Mouse (Mus musculus): ENCODE results near the gene Ncapd2. TPM values are rescaled to one million over a fixed set of nuclear protein-coding genes. Genes with fewer than 3 reads are reported as not detected.

Gene Ncapd2
- total RNA-seq, 4 experiments from 2014 or later = 7.3 to 14.0 (median 9.1) TPM

- peak; percentile 91 for DNase-seq (ENCODE audit: low spot score in 2 of 2)
Observed at GRCm38 (mm10) chr6:125215148-125215954, 23.9 kb upstream of the Ncapd2 start, which contains the start of gene Vamp1. Gene Vamp1, plus strand, starts transcription at chr6:125215551.

DNA sequence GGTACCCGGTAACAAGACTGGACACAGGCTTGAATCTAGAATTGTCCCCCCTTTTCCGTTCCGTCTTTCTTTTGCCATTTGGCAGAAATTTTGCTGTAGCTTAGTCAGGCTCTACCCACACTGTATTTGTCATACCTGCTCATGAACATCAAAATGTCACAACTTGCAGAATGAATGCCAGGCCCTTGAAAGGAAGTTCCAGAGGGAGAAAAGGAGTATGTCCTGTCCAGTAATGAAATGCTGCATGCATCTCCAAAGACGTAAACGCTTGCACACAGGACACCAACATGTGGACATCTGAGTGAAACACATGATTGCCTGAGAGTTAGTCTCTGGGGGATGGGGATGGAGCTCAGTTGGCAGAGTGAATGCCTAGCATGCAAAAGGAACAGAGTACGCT lies 22.2 kb upstream of the Ncapd2 start:
- DNase-seq (ENCODE audit: low spot score in 2 of 2) = no peak

GRCm38 (mm10) chr6:125213129-125213528 lies 21.6 kb upstream of the Ncapd2 start:
- no peak for DNase-seq (ENCODE audit: low spot score in 2 of 2)

DNA sequence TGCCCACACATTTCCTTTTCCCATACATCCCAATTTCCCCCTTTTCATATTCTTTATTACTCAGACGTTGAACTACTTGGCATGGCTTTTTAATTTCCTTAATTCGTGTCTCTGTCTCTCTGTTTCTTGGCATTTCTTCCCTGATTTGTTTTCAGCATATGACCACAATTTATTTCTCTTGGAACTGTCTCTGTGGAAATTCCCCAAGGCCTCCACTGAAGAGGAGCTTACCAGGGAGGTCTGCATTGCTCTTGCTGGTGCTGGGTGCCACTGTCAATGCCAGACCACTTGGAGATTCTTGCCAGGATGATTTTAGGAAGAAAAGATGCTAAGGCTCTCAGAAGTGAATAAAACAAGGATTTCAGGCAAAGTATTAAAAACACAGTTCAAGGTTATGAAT lies 21.1 kb upstream of the Ncapd2 start:
- DNase-seq (ENCODE audit: low spot score in 2 of 2) = no peak

GRCm38 (mm10) chr6:125210436-125210835 lies 18.9 kb upstream of the Ncapd2 start:
- DNase-seq (ENCODE audit: low spot score in 2 of 2) = no peak

DNA sequence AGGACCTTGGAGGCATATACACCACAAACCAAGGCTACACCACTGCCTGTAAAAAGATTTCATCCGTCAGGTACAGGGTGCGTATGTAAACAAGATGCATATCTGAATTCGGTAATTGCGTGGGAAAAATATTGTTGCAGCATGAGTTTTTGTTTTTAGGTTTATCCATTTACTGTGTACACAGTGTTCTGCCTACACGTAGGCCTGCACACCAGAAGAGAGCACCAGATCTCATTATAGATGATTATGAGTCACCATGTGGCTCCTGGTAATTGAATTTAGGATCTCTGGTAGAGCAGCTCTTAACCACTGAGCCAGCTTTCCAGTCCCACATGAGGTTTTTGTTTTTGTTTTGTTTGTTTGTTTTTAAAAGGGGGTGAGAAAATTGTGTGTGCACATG lies 5.7 kb upstream of the Ncapd2 start:
- no peak for DNase-seq (ENCODE audit: low spot score in 2 of 2)

- DNase-seq (ENCODE audit: low spot score in 2 of 2) = no peak
Observed at GRCm38 (mm10) chr6:125196301-125196700, 4.8 kb upstream of the Ncapd2 start.

DNA sequence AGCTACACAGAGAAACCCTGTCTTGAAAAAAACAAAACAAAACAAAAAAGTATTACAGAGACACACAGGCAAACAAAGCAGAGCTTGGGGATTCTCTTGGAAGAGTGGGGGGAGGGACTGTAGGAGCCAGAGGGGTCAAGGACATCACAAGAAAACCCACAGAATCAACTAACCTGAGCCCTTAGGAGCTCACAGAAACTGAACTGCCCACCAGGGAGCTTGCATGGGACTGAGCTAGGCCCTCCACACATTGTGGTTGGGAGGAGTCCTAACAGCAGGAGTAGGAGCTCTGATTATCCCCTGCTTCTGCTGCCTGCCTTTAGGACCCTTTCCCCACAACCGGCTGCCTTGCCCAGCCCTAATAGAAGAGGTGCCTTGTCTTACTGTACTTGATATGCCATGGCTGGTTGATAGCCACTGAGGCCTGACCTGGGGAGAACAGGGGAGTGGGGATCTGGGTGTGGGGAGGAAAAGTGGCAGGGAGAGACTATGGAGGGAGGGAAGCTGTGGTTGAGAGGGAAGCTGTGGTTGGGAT lies 4.1 kb upstream of the Ncapd2 start:
- DNase-seq (ENCODE audit: low spot score in 2 of 2) = no peak

- no peak for DNase-seq (ENCODE audit: low spot score in 2 of 2)
Observed at GRCm38 (mm10) chr6:125193390-125193789, 1.9 kb upstream of the Ncapd2 start.

DNA sequence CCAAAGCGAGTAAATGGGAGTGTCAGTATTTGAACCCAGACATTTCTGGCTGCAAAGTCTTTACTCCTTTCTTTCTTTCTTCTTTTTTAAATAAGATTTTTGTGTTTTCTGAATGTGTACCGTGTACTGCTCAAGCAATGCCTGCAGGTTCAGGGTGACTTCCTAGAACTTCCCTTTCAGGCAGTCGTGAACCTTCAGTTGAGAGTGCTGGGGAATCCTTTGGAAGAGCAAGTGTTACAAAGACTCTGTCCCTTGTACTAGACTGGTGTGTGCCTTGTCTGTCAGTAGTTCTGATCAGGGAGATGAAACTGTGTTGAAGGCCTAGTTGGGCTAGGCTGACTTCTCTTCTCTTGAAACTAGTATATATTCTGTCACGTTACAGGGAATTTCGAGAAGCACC lies 1.3 kb upstream of the Ncapd2 start:
- no peak for DNase-seq (ENCODE audit: low spot score in 2 of 2)

- peak; percentile 84 to 90 for DNase-seq (ENCODE audit: low spot score in 2 of 2)
Observed at GRCm38 (mm10) chr6:125192016-125192714, 664 bp upstream of the Ncapd2 start.

GRCm38 (mm10) chr6:125190816-125191215 lies 685 bp downstream of the Ncapd2 start:
- no peak for DNase-seq (ENCODE audit: low spot score in 2 of 2)

- no peak for DNase-seq (ENCODE audit: low spot score in 2 of 2)
Observed at GRCm38 (mm10) chr6:125186203-125186602, 5.3 kb downstream of the Ncapd2 start.

- no peak for DNase-seq (ENCODE audit: low spot score in 2 of 2)
Observed at GRCm38 (mm10) chr6:125182133-125182532, 9.4 kb downstream of the Ncapd2 start.

DNA sequence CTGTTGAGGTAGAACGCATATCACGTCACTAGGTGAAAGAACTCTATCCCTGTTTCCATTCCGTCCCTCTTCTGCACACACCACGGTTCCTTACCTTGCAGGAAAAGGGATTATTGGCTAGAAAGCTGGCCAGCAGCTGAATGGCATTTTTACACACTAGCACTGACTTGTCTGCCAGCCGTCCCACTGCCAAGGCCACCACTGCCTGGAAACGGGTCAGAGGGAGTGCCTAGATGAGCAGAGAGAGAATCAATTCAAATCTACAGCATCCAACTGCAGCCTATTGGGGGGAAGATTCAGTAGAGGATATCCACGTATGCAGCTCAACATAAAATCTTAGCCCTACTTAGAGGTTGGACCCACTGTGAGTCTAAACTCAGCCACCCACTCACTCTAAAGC lies 11.9 kb downstream of the Ncapd2 start:
- no peak for DNase-seq (ENCODE audit: low spot score in 2 of 2)

DNA sequence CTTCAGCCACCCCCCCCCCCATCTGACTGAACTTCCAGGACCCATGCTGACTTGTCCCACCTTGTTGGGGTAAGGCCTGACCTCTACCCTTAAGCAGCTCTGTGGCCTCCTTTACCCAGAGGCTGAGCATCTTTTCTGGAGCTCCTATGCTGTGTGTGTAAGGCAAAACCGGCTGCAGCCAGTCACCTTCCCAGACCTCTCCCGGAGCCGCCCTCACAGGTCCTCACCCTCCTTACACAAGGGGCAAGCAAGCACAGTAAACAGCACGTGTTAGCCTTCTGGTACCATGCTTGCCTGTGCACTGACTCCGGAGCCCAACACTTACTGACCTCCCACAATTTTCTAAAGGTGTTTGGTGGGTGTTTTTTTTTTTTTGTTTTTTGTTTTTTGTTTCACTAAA lies 16.0 kb downstream of the Ncapd2 start:
- no peak for DNase-seq (ENCODE audit: low spot score in 2 of 2)

GRCm38 (mm10) chr6:125173256-125173655 lies 18.2 kb downstream of the Ncapd2 start:
- DNase-seq (ENCODE audit: low spot score in 2 of 2) = no peak

- DNase-seq (ENCODE audit: low spot score in 2 of 2) = no peak
Observed at GRCm38 (mm10) chr6:125172474-125172873, 19.0 kb downstream of the Ncapd2 start.

DNA sequence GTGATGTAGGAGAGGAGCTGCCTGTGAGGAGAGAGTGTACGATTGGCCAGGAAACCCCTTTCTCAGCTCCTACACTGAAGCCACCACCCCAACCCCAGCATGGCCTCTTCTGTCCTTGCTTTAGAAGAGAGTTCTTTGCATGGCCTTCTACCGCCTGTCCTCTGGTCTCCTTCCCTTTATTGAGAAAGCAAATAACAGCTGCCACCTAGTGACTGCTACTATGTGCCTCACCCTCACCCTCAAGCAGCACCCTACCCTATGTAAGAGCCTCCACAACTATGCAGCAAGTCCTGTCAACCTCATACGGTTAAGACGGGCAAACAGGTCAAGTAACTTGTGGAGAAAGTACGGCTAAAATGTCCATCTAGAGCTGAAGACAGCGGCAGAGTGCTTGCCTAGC lies 21.3 kb downstream of the Ncapd2 start:
- DNase-seq (ENCODE audit: low spot score in 2 of 2) = no peak

- no peak for DNase-seq (ENCODE audit: low spot score in 2 of 2)
Observed at GRCm38 (mm10) chr6:125168086-125168485, 23.4 kb downstream of the Ncapd2 start.

DNA sequence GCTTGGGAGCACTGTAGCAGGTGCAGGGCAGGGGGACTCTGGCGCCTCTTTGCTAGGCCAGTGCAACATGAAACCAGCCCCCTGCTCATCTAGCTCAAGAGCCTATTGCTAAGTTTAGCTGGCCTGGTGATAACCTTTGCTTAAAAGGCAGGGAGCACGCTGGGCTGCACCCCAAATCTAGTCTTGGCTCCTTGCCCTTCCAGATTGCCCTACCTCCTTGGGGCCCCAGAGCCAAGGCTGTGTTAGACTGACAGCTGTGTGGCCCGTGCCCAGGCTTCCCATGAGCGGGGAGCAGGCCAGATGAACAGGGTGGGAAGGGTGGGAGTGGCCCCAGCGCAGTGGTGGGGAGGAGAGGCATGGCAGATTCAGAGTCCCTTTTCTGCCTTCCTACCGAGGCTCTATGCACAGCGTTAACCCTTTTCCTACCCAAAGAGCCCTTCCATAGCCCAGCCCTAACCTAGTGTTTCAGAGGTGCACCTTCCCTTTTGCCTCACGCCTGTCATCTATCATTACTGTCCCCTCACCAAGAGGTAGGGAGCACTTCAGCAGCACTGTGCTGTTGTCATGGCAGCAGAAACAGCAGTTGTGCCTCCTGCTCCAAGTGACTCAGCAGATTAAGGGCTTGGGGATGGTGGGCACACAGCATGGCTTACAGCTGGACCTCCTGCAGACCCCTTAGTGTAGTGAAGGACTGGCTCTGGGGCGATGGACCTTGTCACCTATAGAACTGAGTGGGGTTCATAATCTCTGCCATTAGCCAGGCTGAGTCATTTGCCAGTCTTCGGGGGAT lies 24.4 kb downstream of the Ncapd2 start:
- DNase-seq (ENCODE audit: low spot score in 2 of 2) = peak; percentile 73 to 90
